Mouse (Mus musculus): ENCODE measurements at regions not wholly inside any gene's neighbourhood (a gene's known extent, or its start where the extent isn't known, plus 50 kb on each side); places are given as distances from the start of the nearest gene placed in this dataset.

DNA sequence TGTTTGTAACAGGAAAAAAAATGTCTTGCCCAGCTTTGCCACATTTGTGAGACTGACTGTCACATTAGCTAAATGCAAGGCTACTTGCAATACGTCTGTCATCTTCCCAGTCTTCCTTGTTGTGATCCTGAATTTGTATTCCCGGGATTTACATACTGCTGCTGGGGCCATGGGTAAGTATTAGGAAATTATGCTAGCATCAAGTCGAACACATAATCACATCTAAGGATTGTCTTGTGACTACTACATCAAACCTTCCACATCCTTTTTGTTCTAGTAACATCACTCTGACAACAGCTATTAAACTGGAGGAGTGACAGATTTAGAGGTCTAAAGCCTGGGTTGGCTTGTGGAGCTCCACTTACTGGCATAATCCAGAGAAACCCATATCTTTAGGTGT is 164.2 kb upstream of the Cwc22 start:
- TF ChIP-seq POLR2A (IDR thresholded peaks at IDR 0.05; ENCODE audit: control insufficient read depth, extremely low read depth, insufficient read depth, low read length, poor library complexity): no peak
- no peak for TF ChIP-seq CTCF (IDR thresholded peaks at IDR 0.05; ENCODE audit: borderline replicate concordance, control insufficient read depth, extremely low read depth, insufficient read depth, low read length, poor library complexity)

Data from thymus, adult 2 months (tissue).